In genomic region chr6:4557678-4558077, GRCm38 (mm10) we compare ENCODE assay signal across 9 mouse cellular contexts. TPM values are rescaled to one million over a fixed set of nuclear protein-coding genes. Genes with fewer than 3 reads are reported as not detected.
DNase-seq lines count a peak whose midpoint lies in the region; ATAC-seq lines count a peak whose summit lies in the region.
"Had no signal": no experiment of that assay in that cellular context is flagged by ENCODE, and none has a peak within 500 bp of the region (broad histone marks: within the 10 kb centered on the region; RNA-seq: fewer than 3 reads in every experiment).

No protein-coding gene starts in this region.

- no peak for ATAC-seq in embryonic facial prominence, embryonic 13.5 days (ENCODE audit: insufficient number of reproducible peaks, insufficient read depth, low FRiP score, low TSS enrichment, low read depth)
- no peak for ATAC-seq in heart, embryonic 16.5 days (replicated peaks; ENCODE audit: extremely low read depth, insufficient read depth, low FRiP score)
- ATAC-seq in liver, embryonic 16.5 days (ENCODE audit: low read depth), result 0 out of 2 replicates have a peak, but pooled peaks have one; percentile 47

- H3K9me3 ChIP-seq in embryonic facial prominence, embryonic 13.5 days, result no peaks in the 10 kb centered on the region
- no peaks in the 10 kb centered on the region for H3K9me3 ChIP-seq in heart, embryonic 16.5 days (replicated peaks; ENCODE audit: control insufficient read depth, low read length)
- H3K9me3 ChIP-seq in liver, embryonic 16.5 days (replicated peaks; ENCODE audit: control insufficient read depth, low read length), result no peaks in the 10 kb centered on the region
- H3K9me3 ChIP-seq: stomach, embryonic 15.5 days had no signal

- no peak overlapping the region for H3K27ac ChIP-seq in embryonic facial prominence, embryonic 13.5 days
- no peak overlapping the region for H3K27ac ChIP-seq in heart, embryonic 16.5 days (ENCODE audit: low read length)
- no peak overlapping the region for H3K27ac ChIP-seq in liver, embryonic 16.5 days (ENCODE audit: low read length)
- H3K27ac ChIP-seq: stomach, embryonic 15.5 days had no signal

- H3K36me3 ChIP-seq in embryonic facial prominence, embryonic 13.5 days, result no peaks in the 10 kb centered on the region
- H3K36me3 ChIP-seq in heart, embryonic 16.5 days (ENCODE audit: control insufficient read depth, insufficient read depth), result no peaks in the 10 kb centered on the region
- H3K36me3 ChIP-seq in liver, embryonic 16.5 days (ENCODE audit: control insufficient read depth, insufficient read depth), result no peaks in the 10 kb centered on the region
- H3K36me3 ChIP-seq: stomach, embryonic 15.5 days had no signal

- H3K4me3 ChIP-seq in embryonic facial prominence, embryonic 13.5 days, result no peak overlapping the region
- no peak overlapping the region for H3K4me3 ChIP-seq in heart, embryonic 16.5 days (ENCODE audit: low read length)
- H3K4me3 ChIP-seq in liver, embryonic 16.5 days (ENCODE audit: low read depth, low read length), result no peak overlapping the region
- H3K4me3 ChIP-seq: stomach, embryonic 15.5 days had no signal

- peak overlapping the region; percentile 27 for H3K4me2 ChIP-seq in embryonic facial prominence, embryonic 13.5 days
- peak overlapping the region; percentile 51 for H3K4me2 ChIP-seq in heart, embryonic 16.5 days (ENCODE audit: low read depth, low read length)
- H3K4me2 ChIP-seq in liver, embryonic 16.5 days (ENCODE audit: low read depth, low read length), result peak overlapping the region; percentile 30
- H3K4me2 ChIP-seq: stomach, embryonic 15.5 days had no signal

- DNase-seq in thymus, postnatal 14 days, result peak; percentile 10
- no peak for DNase-seq in thymus, postnatal 25 days
- DNase-seq in kidney, postnatal 25 days, result peak; percentile 57 to 63
- peak; percentile 53 for DNase-seq in ovary, postnatal 36 days (ENCODE audit: low spot score)
- DNase-seq in cerebellum, adult 9-10 months, result no peak

- no peaks in the 10 kb centered on the region for H3K27me3 ChIP-seq in embryonic facial prominence, embryonic 13.5 days
- no peaks in the 10 kb centered on the region for H3K27me3 ChIP-seq in heart, embryonic 16.5 days (ENCODE audit: control insufficient read depth, insufficient read depth, low read length)
- no peaks in the 10 kb centered on the region for H3K27me3 ChIP-seq in liver, embryonic 16.5 days (ENCODE audit: control insufficient read depth, insufficient read depth, low read depth, low read length)
- H3K27me3 ChIP-seq: stomach, embryonic 15.5 days had no signal

- no peak overlapping the region for H3K9ac ChIP-seq in embryonic facial prominence, embryonic 13.5 days
- no peak overlapping the region for H3K9ac ChIP-seq in heart, embryonic 16.5 days (ENCODE audit: low read length)
- H3K9ac ChIP-seq in liver, embryonic 16.5 days (ENCODE audit: low read depth, low read length), result no peak overlapping the region
- H3K9ac ChIP-seq: stomach, embryonic 15.5 days had no signal

- 11% methylated on average over 7 of the region's 7 CpGs for WGBS in embryonic facial prominence, embryonic 13.5 days
- 10% methylated on average over 7 of the region's 7 CpGs for WGBS in heart, embryonic 16.5 days
- 11% methylated on average over 7 of the region's 7 CpGs for WGBS in liver, embryonic 16.5 days (ENCODE audit: insufficient replicate concordance)

- peaks cover 22% of the 10 kb centered on the region for H3K4me1 ChIP-seq in embryonic facial prominence, embryonic 13.5 days
- H3K4me1 ChIP-seq in heart, embryonic 16.5 days (ENCODE audit: control insufficient read depth, insufficient read depth, low read length), result peaks cover 10% of the 10 kb centered on the region
- H3K4me1 ChIP-seq in liver, embryonic 16.5 days (ENCODE audit: control insufficient read depth, low read depth, low read length), result no peaks in the 10 kb centered on the region

RNA-seq across cellular contexts. Expression of gene Casd1, which starts 43.0 kb away (rescaled TPM):
- 36.4 and 37.4 TPM in 2 replicates for polyA plus RNA-seq in embryonic facial prominence, embryonic 13.5 days (2015; fragmentation: Nextera tagmentation; extraction: Ambion mirVana)
- 23.6 and 25.5 TPM in 2 replicates for polyA plus RNA-seq in heart, embryonic 16.5 days (2015; fragmentation: Nextera tagmentation; extraction: Ambion mirVana)
- polyA plus RNA-seq in liver, embryonic 16.5 days (2015; fragmentation: Nextera tagmentation; extraction: Ambion mirVana), result 5.7 and 6.4 TPM in 2 replicates

RNA-seq across cellular contexts. Expression of gene Col1a2, which starts 53.1 kb away (rescaled TPM):
- polyA plus RNA-seq in embryonic facial prominence, embryonic 13.5 days (2015; fragmentation: Nextera tagmentation; extraction: Ambion mirVana), result 820 and 892 TPM in 2 replicates
- 382 and 460 TPM in 2 replicates for polyA plus RNA-seq in heart, embryonic 16.5 days (2015; fragmentation: Nextera tagmentation; extraction: Ambion mirVana)
- 41.2 and 52.8 TPM in 2 replicates for polyA plus RNA-seq in liver, embryonic 16.5 days (2015; fragmentation: Nextera tagmentation; extraction: Ambion mirVana)

Comparison
In these comparisons a context has a peak if more than half of its experiments do, and no peak if none do; other contexts are left out.
1. DNase-seq: peak in thymus, postnatal 14 days (single experiment), kidney, postnatal 25 days (2 of 2) and ovary, postnatal 36 days (single experiment); none in thymus, postnatal 25 days (single experiment) and cerebellum, adult 9-10 months (single experiment).
2. Peak in every context shown above with its lines, with median percentiles within 50 percentile points of each other: H3K4me2 ChIP-seq.